Mouse (Mus musculus) brown adipose tissue, adult 24 weeks (tissue): Measurements from ENCODE around the gene Selenbp1. TPM values are rescaled to one million over a fixed set of nuclear protein-coding genes. Genes with fewer than 3 reads are reported as not detected.
"Not testable (repeated sequence)": the region's sequence is repeated elsewhere in the genome, so short reads cannot be mapped to it uniquely, and the experiment has no call there.

ENCODE experiments used
- H3K27ac ChIP-seq: fragments of 200-500 bp; replicated peaks from 2 replicates; pipeline ENCODE4 v1.5.1; 2012; ENCODE audit warnings: low read depth, mild to moderate bottlenecking, low read length
- H3K4me1 ChIP-seq: fragments of 200-500 bp; 2 replicates; pipeline ENCODE4 v1.6.1; 2012; ENCODE audit warnings: low read length, mixed read lengths; ENCODE audit not compliant: control insufficient read depth, insufficient read depth, insufficient read length
- H3K4me3 ChIP-seq: fragments of 200-500 bp; 2 replicates; pipeline ENCODE4 v1.5.1; 2012; ENCODE audit warnings: low read depth, mild to moderate bottlenecking, low read length, moderate library complexity; ENCODE audit not compliant: insufficient read depth
- polyA plus RNA-seq: library from polyadenylated mRNA; stranded (reverse); fragments of >200 nt; gene quantifications from 2 replicates; pipeline ENCODE4 v1.2.4, GENCODE M21; 2012; ENCODE audit not compliant: missing spikeins, insufficient read depth, insufficient read length

The Selenbp1 gene
- polyA plus RNA-seq, 1 experiment: 61.7 TPM

- H3K27ac ChIP-seq: no peak overlapping the region
These were observed 8.2 kb upstream of the Selenbp1 start for GRCm38 (mm10) chr3:94924688-94925087.

GRCm38 (mm10) chr3:94926301-94926736 lies 6.5 kb upstream of the Selenbp1 start:
- H3K27ac ChIP-seq: not testable (repeated sequence)

More at GRCm38 (mm10) chr3:94924688-94925087, 8.2 kb upstream of the Selenbp1 start:
- no peaks in the 10 kb centered on the region for H3K4me1 ChIP-seq
- H3K4me3 ChIP-seq: no peak overlapping the region

DNA sequence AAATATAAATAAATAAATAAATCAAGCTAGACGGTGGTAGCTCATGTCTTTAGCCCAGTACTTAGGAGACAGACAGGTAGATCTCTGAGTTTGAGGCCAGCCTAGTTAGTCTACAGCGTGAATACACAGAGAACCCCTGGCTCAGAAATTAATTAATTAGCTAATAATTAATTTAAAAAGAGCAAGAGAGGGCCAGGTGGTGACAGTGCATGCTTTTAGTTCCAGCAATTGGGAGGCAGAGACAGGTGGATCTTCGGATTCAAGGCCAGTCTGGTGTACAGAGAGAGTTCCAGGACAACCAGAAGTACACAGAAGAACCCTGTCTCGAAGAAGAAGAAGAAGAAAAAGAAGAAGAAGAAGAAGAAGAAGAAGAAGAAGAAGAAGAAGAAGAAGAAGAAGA lies 3.9 kb upstream of the Selenbp1 start:
- not testable (repeated sequence) for H3K4me1 ChIP-seq, H3K27ac ChIP-seq, H3K4me3 ChIP-seq

More at GRCm38 (mm10) chr3:94926301-94926736, 6.5 kb upstream of the Selenbp1 start:
- H3K4me1 ChIP-seq, H3K4me3 ChIP-seq: not testable (repeated sequence)

- not testable (repeated sequence) for H3K4me1 ChIP-seq, H3K27ac ChIP-seq
These were observed 2.2 kb upstream of the Selenbp1 start for GRCm38 (mm10) chr3:94930386-94931266.

GRCm38 (mm10) chr3:94931427-94932082 lies 1.3 kb upstream of the Selenbp1 start:
- not testable (repeated sequence) for H3K27ac ChIP-seq, H3K4me1 ChIP-seq, H3K4me3 ChIP-seq

More at GRCm38 (mm10) chr3:94930386-94931266, 2.2 kb upstream of the Selenbp1 start:
- H3K4me3 ChIP-seq: not testable (repeated sequence)

- H3K4me3 ChIP-seq, H3K27ac ChIP-seq, H3K4me1 ChIP-seq: not testable (repeated sequence)
These were observed 577 bp upstream of the Selenbp1 start for GRCm38 (mm10) chr3:94932279-94932678.

DNA sequence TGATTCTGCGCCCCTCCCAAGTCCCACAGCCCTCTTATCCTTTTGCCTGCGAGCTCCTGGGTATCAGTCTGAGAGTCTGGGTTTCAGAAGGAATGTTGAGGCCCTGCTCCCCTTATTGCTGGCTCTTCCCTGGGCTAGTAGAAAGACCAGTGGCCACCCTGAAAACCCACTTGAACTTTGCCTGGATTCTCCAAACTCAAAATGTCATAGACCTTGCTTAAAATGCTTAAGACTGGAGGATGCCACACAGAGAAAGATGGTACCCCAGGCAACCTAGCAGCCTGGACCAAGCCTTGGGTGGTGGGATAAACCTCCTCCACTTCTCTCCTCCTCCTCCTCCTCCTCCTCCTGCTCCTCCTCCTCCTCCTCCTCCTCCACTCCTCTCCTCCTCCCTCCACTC lies 748 bp downstream of the Selenbp1 start:
- Histone ChIP-seq H3K27ac (0 out of 2 replicates have a peak overlapping the region, but pooled peaks have one; percentile 6), H3K4me3 (peak overlapping the region; percentile 70)

DNA sequence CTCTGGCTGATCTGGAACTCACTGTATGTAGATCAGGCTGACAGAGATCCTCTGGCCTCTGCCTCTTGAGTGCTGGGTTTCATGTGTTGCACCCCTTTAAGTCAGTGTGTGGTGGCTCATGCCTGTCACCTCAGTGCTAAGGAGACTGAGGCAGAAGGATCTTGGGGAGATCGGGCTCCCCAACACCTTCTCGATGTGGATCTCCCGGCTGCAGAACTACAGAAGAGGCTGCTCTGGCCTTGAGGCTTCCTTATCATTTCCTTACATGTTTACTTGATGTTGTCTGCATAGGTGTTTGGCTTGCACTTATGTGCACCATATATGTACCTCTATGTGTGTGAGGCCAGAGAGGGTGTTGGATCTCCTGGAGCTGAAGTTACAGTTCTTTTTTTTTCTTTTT lies 1.7 kb downstream of the Selenbp1 start:
- H3K4me3 ChIP-seq, H3K27ac ChIP-seq, H3K4me1 ChIP-seq: not testable (repeated sequence)

More for the DNA sequence above, 748 bp downstream of the Selenbp1 start:
- H3K4me1 ChIP-seq: not testable (repeated sequence)

- H3K4me1 ChIP-seq, H3K27ac ChIP-seq, H3K4me3 ChIP-seq: not testable (repeated sequence)
These were observed 2.5 kb downstream of the Selenbp1 start for GRCm38 (mm10) chr3:94935332-94935731.

- not testable (repeated sequence) for H3K4me1 ChIP-seq
These were observed 3.3 kb downstream of the Selenbp1 start for GRCm38 (mm10) chr3:94936147-94936546.

GRCm38 (mm10) chr3:94937194-94937593 lies 4.3 kb downstream of the Selenbp1 start:
- not testable (repeated sequence) for H3K4me1 ChIP-seq, H3K27ac ChIP-seq, H3K4me3 ChIP-seq

More at GRCm38 (mm10) chr3:94936147-94936546, 3.3 kb downstream of the Selenbp1 start:
- H3K4me3 ChIP-seq, H3K27ac ChIP-seq: not testable (repeated sequence)

DNA sequence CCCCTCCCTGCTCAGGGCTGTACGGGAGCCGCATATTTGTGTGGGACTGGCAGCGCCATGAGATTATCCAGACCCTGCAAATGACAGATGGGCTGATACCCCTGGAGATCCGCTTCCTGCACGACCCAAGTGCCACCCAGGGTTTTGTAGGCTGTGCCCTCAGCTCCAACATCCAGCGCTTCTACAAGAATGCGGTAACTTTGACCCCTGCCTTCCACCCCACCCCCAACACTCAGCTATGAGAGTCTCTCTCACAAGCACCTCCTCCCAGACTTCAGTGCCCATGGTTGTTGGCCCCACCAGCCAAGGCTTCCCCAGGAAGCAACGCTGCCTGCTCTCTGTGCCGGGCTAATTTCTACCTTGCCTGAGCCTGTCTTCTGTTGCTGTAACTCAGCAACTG lies 7.2 kb downstream of the Selenbp1 start:
- not testable (repeated sequence) for H3K4me3 ChIP-seq, H3K27ac ChIP-seq, H3K4me1 ChIP-seq

- H3K4me3 ChIP-seq, H3K4me1 ChIP-seq, H3K27ac ChIP-seq: not testable (repeated sequence)
These were observed 9.5 kb downstream of the Selenbp1 start for GRCm38 (mm10) chr3:94942211-94942967.

- H3K4me1 ChIP-seq, H3K4me3 ChIP-seq, H3K27ac ChIP-seq: not testable (repeated sequence)
These were observed 10.8 kb downstream of the Selenbp1 start for GRCm38 (mm10) chr3:94943706-94944105.

DNA sequence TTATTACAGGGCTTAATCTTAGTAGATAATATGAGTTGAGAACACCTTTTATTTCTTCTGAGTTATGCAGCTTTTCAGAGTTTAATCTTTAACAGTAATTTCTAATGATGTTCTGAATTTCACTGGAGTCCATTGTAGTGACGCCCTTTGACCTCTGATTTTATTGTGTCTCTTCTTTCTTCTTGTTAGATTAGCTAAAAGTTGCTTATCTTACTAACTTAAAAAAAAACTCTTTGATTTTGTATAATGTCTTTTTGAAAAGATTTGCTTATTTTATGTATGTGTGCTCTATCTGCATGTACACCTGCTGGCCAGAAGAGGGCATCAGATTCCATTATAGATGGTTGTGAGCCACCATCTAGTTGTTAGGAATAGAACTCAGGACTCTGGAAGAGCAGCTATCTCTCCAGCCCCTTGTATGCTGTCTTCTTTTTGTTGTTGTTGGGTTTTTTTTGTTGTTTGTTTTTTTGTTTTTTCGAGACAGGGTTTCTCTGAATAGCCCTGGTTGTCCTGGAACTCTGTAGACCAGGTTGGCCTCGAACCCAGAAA lies 15.3 kb downstream of the Selenbp1 start:
- Histone ChIP-seq H3K4me1 (no peaks in the 10 kb centered on the region), H3K27ac (no peak overlapping the region), H3K4me3 (no peak overlapping the region)
